Mouse (Mus musculus) gastrocnemius, postnatal 25 days (tissue): ENCODE results near the gene Lrrc49. TPM values are rescaled to one million over a fixed set of nuclear protein-coding genes. Genes with fewer than 3 reads are reported as not detected.

Experiments
- DNase-seq: peaks from one replicate; pipeline ENCODE4 v3.0.0; 2022
- long read RNA-seq, 2 experiments: library from polyadenylated mRNA; stranded (forward); transcript quantifications; one replicate each; pipeline ENCODE4 v2.0.0; 2021
- total RNA-seq, 2 experiments: library from RNA; stranded (reverse); gene quantifications; 1 replicate in 1 of 2; 2 replicates in 1 of 2; pipeline ENCODE4 v1.2.3; 2021

Gene Lrrc49
- 1 to 10 TPM; 2.1 to 3.0 TPM for total RNA-seq
- long read RNA-seq, experiment 1, partial matches to known transcripts: 0 of 3 reads
- long read RNA-seq, experiment 1, other reads (novel, unspliced or antisense): 3 of 3 reads
- long read RNA-seq, experiment 2, partial matches to known transcripts: 1 of 2 reads
- long read RNA-seq, experiment 2, other reads (novel, unspliced or antisense): 0 of 2 reads

- peak; percentile 85 for DNase-seq
Measured at GRCm38 (mm10) chr9:60687891-60688324, at the start of gene Lrrc49. TSS of gene Lrrc49 (minus strand) at chr9:60688158.

DNA sequence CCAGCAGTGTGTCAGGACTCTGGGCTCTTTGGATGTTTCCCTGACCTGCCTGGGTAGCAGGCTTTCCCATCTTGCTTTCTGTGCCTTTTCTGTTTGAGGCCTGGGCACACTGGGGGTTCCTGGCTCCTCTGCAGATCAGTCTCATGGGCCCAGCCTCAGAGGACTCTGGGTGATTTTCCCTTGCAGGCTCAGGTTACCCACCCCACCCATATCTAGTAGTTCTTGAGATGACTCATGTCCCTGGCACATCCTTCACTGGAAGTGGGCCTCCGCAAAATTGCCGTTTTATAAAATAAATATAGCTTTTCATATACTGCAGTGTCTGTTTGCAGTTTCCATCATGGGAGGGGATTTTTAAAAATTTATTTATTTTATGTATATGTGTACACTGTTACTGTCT is 46.4 kb upstream of the Lrrc49 start:
- no peak for DNase-seq

DNA sequence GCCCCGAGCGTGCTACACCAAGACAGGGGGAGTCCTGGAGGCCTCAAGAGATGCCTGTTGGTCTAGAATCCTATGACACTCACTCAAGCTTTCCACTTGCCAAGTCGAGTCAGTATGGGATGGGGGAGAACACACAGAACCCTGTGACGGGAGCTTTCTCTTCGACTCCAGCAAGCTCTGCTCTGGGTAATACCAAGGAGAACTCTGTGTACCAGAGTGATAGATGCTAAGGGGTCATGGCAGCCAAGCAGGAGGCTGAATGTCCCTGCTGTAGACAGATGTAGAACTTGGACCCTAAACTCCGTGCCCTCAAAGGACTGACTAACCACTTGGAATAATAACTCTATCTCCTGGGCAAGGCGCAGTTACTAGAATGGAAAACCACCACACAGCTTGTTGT is 37.0 kb upstream of the Lrrc49 start:
- DNase-seq: no peak

DNA sequence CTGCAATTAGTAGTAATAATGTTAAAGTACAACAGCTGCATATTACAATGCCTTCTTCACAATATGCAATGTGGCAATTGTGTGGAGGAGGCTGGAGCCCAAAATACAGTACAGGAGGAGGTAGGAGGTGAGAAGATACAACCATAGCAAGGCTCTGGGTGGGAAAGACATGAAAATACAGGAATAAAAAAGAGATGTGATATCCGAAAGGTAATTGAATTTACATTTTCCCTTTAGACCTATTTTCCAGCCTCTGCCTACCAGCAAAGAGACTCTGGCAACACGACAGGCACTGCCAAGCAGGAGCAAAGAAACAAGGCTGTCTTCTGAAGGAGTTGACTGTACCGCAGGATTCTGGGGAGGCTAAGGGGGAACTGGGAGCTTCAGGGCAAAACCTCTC is 31.7 kb upstream of the Lrrc49 start:
- no peak for DNase-seq

DNA sequence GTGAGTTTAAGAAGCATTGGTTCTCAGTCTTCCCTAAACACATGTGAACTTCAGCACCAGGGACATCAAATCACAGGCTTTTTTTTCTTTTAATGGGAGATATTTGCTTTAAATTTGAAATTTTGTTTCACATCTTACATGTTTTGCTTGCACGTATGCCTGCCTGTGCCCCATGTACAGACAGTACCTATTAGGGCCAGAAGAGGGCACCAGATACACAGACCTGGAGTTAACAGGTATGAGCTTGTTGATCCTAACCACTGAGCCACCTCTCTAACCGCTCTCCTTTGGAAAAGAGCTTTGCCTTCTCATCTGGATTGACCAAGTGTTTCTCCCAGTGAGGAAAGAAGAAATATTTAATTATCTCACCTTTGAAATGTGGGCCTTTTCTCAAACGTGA is 30.3 kb upstream of the Lrrc49 start:
- no peak for DNase-seq

- DNase-seq: no peak
Measured at GRCm38 (mm10) chr9:60715828-60716227, 27.9 kb upstream of the Lrrc49 start.

DNA sequence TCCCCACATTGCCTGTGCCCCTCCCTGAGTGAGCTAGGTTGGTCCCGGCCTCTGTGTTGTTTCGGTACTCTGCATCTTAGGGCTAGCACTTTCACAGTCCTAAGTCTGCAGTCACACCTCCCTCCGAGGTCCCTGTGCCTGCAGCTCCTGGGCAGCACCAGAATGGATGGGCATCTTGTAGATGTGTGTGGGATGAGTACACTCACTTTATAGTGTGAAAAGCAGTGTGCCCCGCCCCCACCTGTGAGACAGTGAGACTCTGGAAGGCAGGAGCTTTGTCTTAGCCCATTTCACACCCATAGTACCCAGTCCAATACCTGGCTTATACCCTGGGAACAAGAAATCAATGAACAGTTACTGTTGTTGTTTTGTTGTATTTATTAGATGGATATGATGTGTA is 27.3 kb upstream of the Lrrc49 start:
- no peak for DNase-seq

DNA sequence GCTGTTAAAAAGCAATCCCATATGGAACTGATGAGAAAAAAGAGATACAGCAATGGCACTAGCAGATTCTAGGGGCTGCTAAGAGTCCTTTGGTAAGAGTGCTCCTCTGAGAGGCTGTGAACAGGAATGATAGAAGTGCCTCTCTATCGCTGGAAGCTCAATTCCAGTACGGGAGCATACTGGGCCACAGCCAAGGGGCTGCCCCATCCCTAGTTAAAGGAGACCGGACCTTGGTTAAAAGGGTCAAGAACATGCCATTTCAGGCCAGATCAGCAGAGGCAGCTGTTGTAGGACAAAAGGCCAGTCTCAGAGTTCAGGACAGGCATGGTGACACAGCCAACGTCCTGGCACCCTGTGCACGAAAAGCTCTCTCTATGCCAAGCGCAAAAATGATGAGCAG is 26.2 kb upstream of the Lrrc49 start:
- peak; percentile 39 for DNase-seq

GRCm38 (mm10) chr9:60713616-60714015 is 25.7 kb upstream of the Lrrc49 start:
- no peak for DNase-seq

DNA sequence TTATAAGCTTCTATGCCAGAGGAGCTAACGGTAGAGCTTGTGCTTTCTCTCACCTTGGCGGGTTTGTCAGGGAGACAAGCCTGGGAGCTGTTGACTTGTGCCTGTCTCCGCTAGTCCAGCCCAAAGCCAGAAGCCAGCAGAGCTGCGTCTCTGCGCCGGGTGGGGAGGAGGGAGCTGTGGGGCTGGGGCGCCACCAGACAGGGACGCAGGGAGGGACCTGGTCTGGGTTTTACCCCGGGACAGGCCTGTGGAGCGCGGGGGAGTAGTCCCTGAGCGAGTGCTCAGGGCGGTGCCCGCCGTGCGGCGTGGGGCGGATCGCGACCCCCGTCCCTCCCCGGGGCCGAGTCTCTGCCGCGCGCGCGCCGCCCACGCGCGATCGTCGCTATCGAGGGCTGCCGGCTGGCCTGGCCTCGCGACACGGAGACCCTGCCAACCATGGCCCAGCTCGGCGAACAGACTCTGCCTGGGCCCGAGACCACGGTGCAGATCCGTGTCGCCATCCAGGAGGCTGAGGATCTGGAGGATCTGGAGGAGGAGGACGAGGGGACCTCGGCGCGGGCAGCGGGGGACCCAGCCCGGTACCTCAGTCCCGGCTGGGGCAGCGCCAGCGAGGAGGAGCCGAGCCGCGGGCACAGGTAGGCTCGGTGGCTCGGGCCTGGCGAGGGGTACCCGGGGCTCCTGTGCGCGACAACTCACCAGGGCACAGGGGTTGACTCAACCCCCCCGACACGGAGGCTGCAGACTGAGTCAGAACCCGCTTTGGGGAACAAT is 25.0 kb upstream of the Lrrc49 start, which contains the start of gene Larp6:
Larp6 (plus strand) TSS at position 219 of the 771 bp plus-strand sequence.
- DNase-seq: peak; percentile 70

GRCm38 (mm10) chr9:60712011-60712410 is 24.1 kb upstream of the Lrrc49 start:
- DNase-seq: no peak

- no peak for DNase-seq
Measured at GRCm38 (mm10) chr9:60709721-60710120, 21.8 kb upstream of the Lrrc49 start.

DNA sequence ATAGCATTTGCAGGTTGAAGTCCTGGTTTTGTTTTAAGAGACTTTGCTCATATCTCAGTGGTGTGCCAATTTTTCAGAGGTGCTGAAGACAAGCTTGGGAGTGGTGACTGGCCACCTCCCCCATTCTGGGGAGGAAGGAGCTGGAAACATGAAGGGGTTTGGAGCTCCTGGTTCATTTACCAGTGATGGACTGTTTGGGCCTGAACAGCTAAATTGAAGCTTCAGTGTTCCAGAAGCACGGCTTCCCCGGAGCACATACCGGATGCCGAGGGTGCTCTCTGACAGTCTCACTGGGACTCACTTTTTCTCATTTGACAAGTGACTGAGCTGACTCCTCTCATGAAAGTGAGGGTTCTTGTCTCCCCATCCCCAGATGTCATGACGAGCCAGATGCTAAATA is 20.6 kb upstream of the Lrrc49 start:
- DNase-seq: no peak

DNA sequence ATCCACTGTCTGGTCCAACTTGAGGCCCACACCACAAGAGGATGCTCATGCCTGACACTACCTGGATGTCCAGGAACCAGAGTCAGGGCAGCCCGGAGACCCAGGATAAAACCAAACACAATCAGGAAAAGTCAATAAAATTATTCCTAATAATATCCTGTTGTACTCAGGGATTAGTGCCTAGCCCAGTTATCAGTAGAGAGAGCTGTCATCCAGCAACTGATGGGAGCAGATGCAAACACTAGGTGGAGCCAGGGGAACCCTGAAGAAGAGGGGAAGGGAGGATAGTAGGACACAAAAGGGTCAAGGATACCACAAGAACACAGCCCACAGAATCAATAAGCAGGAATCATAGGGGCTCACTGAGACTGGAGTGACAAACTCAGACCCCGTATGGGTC is 19.6 kb upstream of the Lrrc49 start:
- no peak for DNase-seq

DNA sequence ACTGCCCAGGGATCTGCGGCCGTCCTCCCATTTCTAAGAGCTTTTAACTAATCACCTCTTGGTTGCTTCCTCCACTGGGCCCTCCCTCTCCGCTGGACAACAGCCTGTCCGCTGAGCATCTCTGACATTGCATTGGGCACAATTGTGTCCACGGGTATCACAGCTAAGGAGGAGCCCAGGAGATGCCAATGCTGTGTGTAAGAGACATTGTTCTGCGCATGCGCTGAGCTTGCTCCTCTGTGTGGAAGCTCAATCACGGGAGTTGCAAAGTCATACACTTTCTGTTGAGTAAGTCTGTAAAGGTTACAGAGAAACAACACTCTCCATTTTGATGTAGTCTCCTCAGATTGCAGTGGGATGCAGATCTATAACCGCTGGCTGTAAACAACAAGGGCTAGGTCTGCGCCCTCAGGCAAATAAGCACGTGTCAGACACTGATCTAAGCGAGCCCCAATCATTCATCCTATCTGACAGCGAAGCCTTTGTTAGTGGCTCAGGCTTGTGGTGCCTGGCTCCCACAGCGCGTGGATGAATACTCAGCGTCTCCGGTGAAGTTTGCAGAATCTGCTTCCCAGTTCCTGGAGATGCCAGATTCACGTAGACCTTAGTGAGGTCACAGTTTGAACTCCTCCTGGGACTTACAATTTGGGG is 11.7 kb upstream of the Lrrc49 start:
- DNase-seq: no peak

DNA sequence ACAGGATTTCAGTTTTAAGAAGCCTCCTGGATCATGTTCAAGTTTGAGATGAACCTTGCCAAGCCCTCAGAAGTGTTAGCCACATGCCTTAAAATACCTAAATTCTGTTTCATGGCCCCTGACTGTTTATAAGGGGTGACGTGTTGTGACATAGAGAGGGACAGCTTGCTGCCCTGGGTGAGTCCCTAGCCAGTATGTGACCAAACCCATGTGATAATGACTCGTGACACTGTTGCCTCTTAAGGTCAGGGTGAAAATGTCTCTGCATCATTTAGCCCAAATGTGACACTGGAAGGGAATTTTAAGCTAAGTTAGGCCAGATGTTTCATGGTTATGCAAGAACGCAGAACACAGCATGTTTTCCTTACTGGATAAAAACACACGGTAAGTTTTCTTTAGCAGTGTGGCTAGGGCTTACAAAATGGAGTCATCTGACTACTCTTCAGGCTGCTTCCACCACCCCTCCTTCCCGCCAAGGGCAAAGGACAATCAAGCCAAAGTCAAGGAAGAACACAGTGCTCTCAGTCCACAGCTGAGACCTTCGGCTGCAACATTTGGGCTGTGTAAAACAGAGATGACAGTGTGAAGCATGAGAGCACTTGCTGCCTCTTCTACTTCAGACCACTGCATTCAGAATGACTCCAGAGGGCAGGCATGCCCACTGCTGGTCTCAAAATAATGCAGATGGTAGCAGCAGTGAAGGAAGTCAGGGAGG is 8.5 kb upstream of the Lrrc49 start:
- DNase-seq: no peak

DNA sequence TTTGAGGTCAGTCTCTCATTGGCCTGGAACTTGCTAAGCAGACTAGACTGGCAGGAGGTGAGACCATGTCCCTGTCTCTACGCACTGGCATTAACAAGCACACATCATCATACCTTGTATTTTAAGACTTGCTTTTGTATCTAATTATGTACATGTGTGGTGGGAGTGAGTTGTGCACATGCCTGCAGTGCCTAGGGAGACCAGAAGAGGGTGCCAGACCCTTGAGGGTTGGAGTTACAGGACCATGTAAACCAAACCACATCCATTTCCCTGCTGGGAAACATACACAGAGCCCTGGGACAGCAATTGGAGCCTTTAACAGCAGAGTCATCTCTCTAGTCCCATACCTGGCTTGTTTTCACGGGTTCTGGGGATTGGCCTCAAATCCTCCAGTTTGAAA is 6.0 kb upstream of the Lrrc49 start:
- no peak for DNase-seq

- DNase-seq: no peak
Measured at GRCm38 (mm10) chr9:60692624-60693023, 4.7 kb upstream of the Lrrc49 start.

DNA sequence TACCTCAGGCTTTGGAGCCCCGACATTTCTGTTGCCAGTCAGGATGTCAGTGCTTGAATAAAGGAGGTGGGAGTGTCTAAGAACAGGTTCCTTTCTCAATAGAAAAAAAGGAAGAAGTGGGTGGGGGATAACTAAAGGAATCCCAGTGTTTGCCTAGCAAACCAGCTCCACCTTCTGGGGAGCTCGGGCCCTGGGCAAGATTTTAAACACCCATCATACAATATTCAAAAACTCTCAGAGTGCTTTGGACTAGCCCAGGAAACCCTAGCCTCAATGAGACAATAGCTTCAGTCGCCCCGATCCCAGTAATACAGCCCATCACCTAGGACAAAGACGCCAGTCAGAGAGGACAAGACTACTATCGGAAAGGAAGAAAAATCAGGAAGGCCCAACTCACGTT is 543 bp downstream of the Lrrc49 start:
- DNase-seq: peak; percentile 13

- DNase-seq: no peak
Measured at GRCm38 (mm10) chr9:60682753-60683152, 5.2 kb downstream of the Lrrc49 start.

- no peak for DNase-seq
Measured at GRCm38 (mm10) chr9:60681005-60681404, 7.0 kb downstream of the Lrrc49 start.

DNA sequence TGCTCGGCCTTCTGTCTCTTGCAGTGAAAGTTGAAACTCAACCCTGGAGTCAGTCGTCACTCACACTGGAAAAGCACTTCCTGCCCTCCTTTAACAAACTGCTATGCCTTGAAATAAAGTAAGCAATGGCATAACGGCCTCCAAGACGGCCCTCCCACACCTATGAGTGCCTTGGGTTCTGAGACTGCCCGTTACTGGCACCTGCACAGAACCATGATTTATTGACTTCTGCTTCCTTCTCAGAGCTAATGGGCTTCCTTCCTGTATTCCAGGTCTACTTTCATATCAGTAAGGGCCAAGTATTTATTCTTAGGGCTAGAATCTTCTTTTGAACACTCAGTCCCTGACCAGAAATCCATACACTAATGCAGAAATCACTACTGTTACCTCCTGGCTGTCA is 9.0 kb downstream of the Lrrc49 start:
- no peak for DNase-seq

GRCm38 (mm10) chr9:60676429-60676828 is 11.5 kb downstream of the Lrrc49 start:
- DNase-seq: no peak
